Mouse (Mus musculus) embryonic facial prominence, embryonic 10.5 days (tissue): ENCODE results near the gene Rgs8. TPM values are rescaled to one million over a fixed set of nuclear protein-coding genes. Genes with fewer than 3 reads are reported as not detected.
A peak's percentile ranks its signal among the peaks of the same experiment; 100 is the strongest.

Experiments used
- DNase-seq: peaks from one replicate; pipeline ENCODE4 v3.0.0-alpha.2; 2017; ENCODE audit warnings: low spot score
- H3K27ac ChIP-seq: fragments of 300-500 bp; sonication (generic); replicated peaks from 2 replicates; pipeline ENCODE4 v1.5.1; 2016; ENCODE audit warnings: mild to moderate bottlenecking
- H3K27me3 ChIP-seq: fragments of 300-500 bp; sonication (generic); replicated peaks from 2 replicates; pipeline ENCODE4 v1.6.1; 2016; ENCODE audit warnings: low read depth, mild to moderate bottlenecking; ENCODE audit not compliant: poor library complexity, severe bottlenecking
- H3K36me3 ChIP-seq: fragments of 300-500 bp; sonication (generic); replicated peaks from 2 replicates; pipeline ENCODE4 v1.6.1; 2016; ENCODE audit warnings: mild to moderate bottlenecking, moderate library complexity
- H3K4me1 ChIP-seq: fragments of 300-500 bp; sonication (generic); 2 replicates; pipeline ENCODE4 v1.6.1; 2016
- H3K4me3 ChIP-seq: fragments of 300-500 bp; sonication (generic); 2 replicates; pipeline ENCODE4 v1.5.1; 2016; ENCODE audit warnings: mild to moderate bottlenecking, moderate library complexity
- H3K9me3 ChIP-seq: fragments of 300-500 bp; sonication (generic); 2 replicates; pipeline ENCODE4 v1.6.1; 2016; ENCODE audit warnings: mild to moderate bottlenecking
- WGBS: fragments of 180-500 bp; shearing (Covaris S2); methylation state at CpG from one replicate; pipeline ENCODE4 v1.1.7; 2016; 5-methylcytosine and 5-hydroxymethylcytosine counted together
- polyA plus RNA-seq: library from polyadenylated mRNA; unstranded; fragments of >200 nt; fragmentation: Nextera tagmentation; extraction: Ambion mirVana; gene quantifications from 2 replicates; pipeline ENCODE4 v1.2.1, GENCODE M21; 2016

The Rgs8 gene
- polyA plus RNA-seq, 1 experiment from 2014 or later = 2.3 TPM

- 13% methylated on average over 13 of the region's 13 CpGs for WGBS
- Histone ChIP-seq H3K27me3 (peaks cover 71% of the 10 kb centered on the region), H3K4me1 (peaks cover 44% of the 10 kb centered on the region)
These were observed 86.7 kb downstream of the Rgs8 start for GRCm38 (mm10) chr1:153739437-153740015.

GRCm38 (mm10) chr1:153740145-153740544, 87.3 kb downstream of the Rgs8 start, which contains the start of gene Rgs16:
Rgs16 (plus strand) TSS chr1:153740349.
- peak; percentile 87 for DNase-seq
- peaks cover 11% of the 10 kb centered on the region for H3K36me3 ChIP-seq
- peaks cover 65% of the 10 kb centered on the region for H3K27me3 ChIP-seq
- peak within 1 kb of the TSS; percentile 63 for H3K4me3 ChIP-seq
- no peaks in the 10 kb centered on the region for H3K9me3 ChIP-seq
- under 1% methylated on average over 28 of the region's 28 CpGs for WGBS
- H3K4me1 ChIP-seq = peaks cover 44% of the 10 kb centered on the region
- peak within 1 kb of the TSS; percentile 26; the same call in 1 of the 2 replicates for H3K27ac ChIP-seq

More at GRCm38 (mm10) chr1:153739437-153740015, 86.7 kb downstream of the Rgs8 start:
- peaks cover 11% of the 10 kb centered on the region for H3K36me3 ChIP-seq
- peak overlapping the region; percentile 63 for H3K4me3 ChIP-seq
- H3K9me3 ChIP-seq = no peaks in the 10 kb centered on the region
- DNase-seq = no peak
- 0 out of 2 replicates have a peak overlapping the region, but pooled peaks have one; percentile 26 for H3K27ac ChIP-seq

- no peak for DNase-seq
- peak overlapping the region; percentile 26; the same call in 1 of the 2 replicates for H3K27ac ChIP-seq
- peaks cover 44% of the 10 kb centered on the region for H3K4me1 ChIP-seq
These were observed 88.1 kb downstream of the Rgs8 start for GRCm38 (mm10) chr1:153740775-153741400.

GRCm38 (mm10) chr1:153741551-153742316, 88.9 kb downstream of the Rgs8 start:
- Histone ChIP-seq H3K4me1 (peaks cover 46% of the 10 kb centered on the region), H3K36me3 (peaks cover 11% of the 10 kb centered on the region), H3K27ac (peak overlapping the region; percentile 35; the same call in 1 of the 2 replicates), H3K4me3 (peak overlapping the region; percentile 63), H3K27me3 (peaks cover 61% of the 10 kb centered on the region), H3K9me3 (no peaks in the 10 kb centered on the region)
- WGBS = 58% methylated on average over 18 of the region's 18 CpGs
- no peak for DNase-seq

More at GRCm38 (mm10) chr1:153740775-153741400, 88.1 kb downstream of the Rgs8 start:
- Histone ChIP-seq H3K36me3 (peaks cover 11% of the 10 kb centered on the region), H3K9me3 (no peaks in the 10 kb centered on the region), H3K27me3 (peaks cover 58% of the 10 kb centered on the region), H3K4me3 (peak overlapping the region; percentile 63)
- 22% methylated on average over 12 of the region's 12 CpGs for WGBS

GRCm38 (mm10) chr1:153742374-153743155, 89.7 kb downstream of the Rgs8 start:
- H3K9me3 ChIP-seq = no peaks in the 10 kb centered on the region
- WGBS = 61% methylated on average over 11 of the region's 11 CpGs
- no peak overlapping the region for H3K27ac ChIP-seq
- peaks cover 39% of the 10 kb centered on the region for H3K4me1 ChIP-seq
- H3K27me3 ChIP-seq = peaks cover 61% of the 10 kb centered on the region
- H3K36me3 ChIP-seq = peaks cover 11% of the 10 kb centered on the region
- DNase-seq = peak; percentile 75
- no peak overlapping the region; the same call in 1 of the 2 replicates for H3K4me3 ChIP-seq

- no peak for DNase-seq
- no peak overlapping the region for H3K4me3 ChIP-seq
- WGBS = 79% methylated on average over 14 of the region's 14 CpGs
- peaks cover 11% of the 10 kb centered on the region for H3K36me3 ChIP-seq
- H3K27me3 ChIP-seq = peaks cover 32% of the 10 kb centered on the region
- no peak overlapping the region for H3K27ac ChIP-seq
- H3K9me3 ChIP-seq = no peaks in the 10 kb centered on the region
- H3K4me1 ChIP-seq = peaks cover 36% of the 10 kb centered on the region
These were observed 93.4 kb downstream of the Rgs8 start for GRCm38 (mm10) chr1:153746119-153746670.

GRCm38 (mm10) chr1:153746728-153747127, 93.9 kb downstream of the Rgs8 start:
- Histone ChIP-seq H3K4me3 (no peak overlapping the region), H3K27ac (no peak overlapping the region), H3K27me3 (peaks cover 27% of the 10 kb centered on the region), H3K4me1 (peaks cover 32% of the 10 kb centered on the region), H3K9me3 (no peaks in the 10 kb centered on the region), H3K36me3 (peaks cover 11% of the 10 kb centered on the region)
- 5% methylated on average over 12 of the region's 12 CpGs for WGBS
- peak; percentile 77 for DNase-seq

GRCm38 (mm10) chr1:153747861-153748530, 95.2 kb downstream of the Rgs8 start:
- WGBS = 76% methylated on average over 12 of the region's 12 CpGs
- 0 out of 2 replicates have a peak overlapping the region, but pooled peaks have one; percentile 92 for H3K27ac ChIP-seq
- peaks cover 11% of the 10 kb centered on the region for H3K36me3 ChIP-seq
- no peak for DNase-seq
- no peaks in the 10 kb centered on the region for H3K9me3 ChIP-seq
- H3K4me3 ChIP-seq = no peak overlapping the region
- H3K27me3 ChIP-seq = peaks cover 26% of the 10 kb centered on the region; the same call in 1 of the 2 replicates
- peaks cover 28% of the 10 kb centered on the region for H3K4me1 ChIP-seq

- Histone ChIP-seq H3K4me3 (no peak overlapping the region), H3K4me1 (peaks cover 28% of the 10 kb centered on the region), H3K36me3 (peaks cover 9% of the 10 kb centered on the region), H3K27me3 (peaks cover 26% of the 10 kb centered on the region; the same call in 1 of the 2 replicates), H3K9me3 (no peaks in the 10 kb centered on the region), H3K27ac (peak overlapping the region; percentile 92; the same call in 1 of the 2 replicates)
- WGBS = 8% methylated on average over 1 of the region's 1 CpGs
- DNase-seq = peak; percentile 55
These were observed 95.7 kb downstream of the Rgs8 start for GRCm38 (mm10) chr1:153748549-153748948.

GRCm38 (mm10) chr1:153749211-153749801, 96.5 kb downstream of the Rgs8 start, which contains the start of gene Rnasel:
Rnasel (plus strand) TSS chr1:153749426.
- 7% methylated on average over 18 of the region's 18 CpGs for WGBS
- Histone ChIP-seq H3K27me3 (peaks cover 23% of the 10 kb centered on the region; the same call in 1 of the 2 replicates), H3K36me3 (peaks cover 1% of the 10 kb centered on the region; the same call in 1 of the 2 replicates), H3K9me3 (no peaks in the 10 kb centered on the region), H3K27ac (peak within 1 kb of the TSS; percentile 92), H3K4me1 (peaks cover 28% of the 10 kb centered on the region), H3K4me3 (peak within 1 kb of the TSS; percentile 57)
- DNase-seq = peak; percentile 83
